Mouse (Mus musculus): ENCODE results near the gene Kcnmb2. TPM values are rescaled to one million over a fixed set of nuclear protein-coding genes. Genes with fewer than 3 reads are reported as not detected.

Kcnmb2 gene
- 5.2 and 5.9 TPM in 2 replicates for polyA plus RNA-seq (2016; fragmentation: Nextera tagmentation; extraction: Ambion mirVana)

GRCm38 (mm10) chr3:31902504-31903330 is at the start of gene Kcnmb2:
Gene Kcnmb2, plus strand, starts transcription at chr3:31902507.
- Histone ChIP-seq H3K4me3 (peak within 1 kb of the TSS; percentile 50), H3K4me1 (peaks cover 19% of the 10 kb centered on the region), H3K9me3 (no peaks in the 10 kb centered on the region), H3K27ac (replicated peaks) (peak within 1 kb of the TSS; percentile 30; the same call in 1 of the 2 replicates), H3K27me3 (replicated peaks; ENCODE audit: low read depth, poor library complexity, severe bottlenecking) (peaks cover 39% of the 10 kb centered on the region), H3K36me3 (replicated peaks) (no peaks in the 10 kb centered on the region)
- 3% methylated on average over 22 of the region's 22 CpGs for WGBS
- peak; percentile 24 for DNase-seq (ENCODE audit: low spot score)

GRCm38 (mm10) chr3:31863522-31863921 is 38.8 kb upstream of the Kcnmb2 start:
- H3K4me1 ChIP-seq, result no peaks in the 10 kb centered on the region
- WGBS, result 75% methylated on average over 5 of the region's 5 CpGs
- no peaks in the 10 kb centered on the region for H3K27me3 ChIP-seq (replicated peaks; ENCODE audit: low read depth, poor library complexity, severe bottlenecking)
- no peak for DNase-seq (ENCODE audit: low spot score)
- H3K27ac ChIP-seq (replicated peaks), result no peak overlapping the region
- H3K4me3 ChIP-seq, result no peak overlapping the region
- no peaks in the 10 kb centered on the region for H3K36me3 ChIP-seq (replicated peaks)
- H3K9me3 ChIP-seq, result no peaks in the 10 kb centered on the region

- Histone ChIP-seq H3K9me3 (no peaks in the 10 kb centered on the region), H3K36me3 (replicated peaks) (no peaks in the 10 kb centered on the region), H3K4me3 (no peak overlapping the region), H3K27ac (replicated peaks) (no peak overlapping the region), H3K27me3 (replicated peaks; ENCODE audit: low read depth, poor library complexity, severe bottlenecking) (no peaks in the 10 kb centered on the region), H3K4me1 (no peaks in the 10 kb centered on the region)
- no peak for DNase-seq (ENCODE audit: low spot score)
- 88% methylated on average over 3 of the region's 3 CpGs for WGBS
These were observed 38.2 kb upstream of the Kcnmb2 start for GRCm38 (mm10) chr3:31864070-31864469.

GRCm38 (mm10) chr3:31871461-31871860 is 30.8 kb upstream of the Kcnmb2 start:
- 86% methylated on average over 3 of the region's 3 CpGs for WGBS
- Histone ChIP-seq H3K9me3 (no peaks in the 10 kb centered on the region), H3K4me1 (no peaks in the 10 kb centered on the region), H3K27me3 (replicated peaks; ENCODE audit: low read depth, poor library complexity, severe bottlenecking) (no peaks in the 10 kb centered on the region), H3K36me3 (replicated peaks) (no peaks in the 10 kb centered on the region), H3K4me3 (no peak overlapping the region), H3K27ac (replicated peaks) (no peak overlapping the region)
- DNase-seq (ENCODE audit: low spot score), result no peak

- no peaks in the 10 kb centered on the region for H3K4me1 ChIP-seq
- WGBS, result 73% methylated on average over 12 of the region's 12 CpGs
- no peaks in the 10 kb centered on the region for H3K9me3 ChIP-seq
- no peak overlapping the region for H3K4me3 ChIP-seq
- H3K27ac ChIP-seq (replicated peaks), result no peak overlapping the region
- H3K36me3 ChIP-seq (replicated peaks), result no peaks in the 10 kb centered on the region
- H3K27me3 ChIP-seq (replicated peaks; ENCODE audit: low read depth, poor library complexity, severe bottlenecking), result no peaks in the 10 kb centered on the region
- no peak for DNase-seq (ENCODE audit: low spot score)
These were observed 19.6 kb upstream of the Kcnmb2 start for GRCm38 (mm10) chr3:31882621-31883131.

- DNase-seq (ENCODE audit: low spot score), result no peak
- Histone ChIP-seq H3K4me3 (no peak overlapping the region), H3K27ac (replicated peaks) (no peak overlapping the region), H3K27me3 (replicated peaks; ENCODE audit: low read depth, poor library complexity, severe bottlenecking) (no peaks in the 10 kb centered on the region), H3K9me3 (no peaks in the 10 kb centered on the region), H3K36me3 (replicated peaks) (no peaks in the 10 kb centered on the region), H3K4me1 (no peaks in the 10 kb centered on the region)
- 50% methylated on average over 2 of the region's 2 CpGs for WGBS
These were observed 9.7 kb upstream of the Kcnmb2 start for GRCm38 (mm10) chr3:31892653-31893052.

- DNase-seq (ENCODE audit: low spot score), result peak; percentile 22
These were observed 1.2 kb downstream of the Kcnmb2 start for GRCm38 (mm10) chr3:31903506-31903905.

GRCm38 (mm10) chr3:31904156-31904555 is 1.8 kb downstream of the Kcnmb2 start:
- peaks cover 19% of the 10 kb centered on the region for H3K4me1 ChIP-seq
- H3K9me3 ChIP-seq, result no peaks in the 10 kb centered on the region
- H3K36me3 ChIP-seq (replicated peaks), result no peaks in the 10 kb centered on the region
- H3K4me3 ChIP-seq, result no peak overlapping the region
- no peak for DNase-seq (ENCODE audit: low spot score)
- no peak overlapping the region for H3K27ac ChIP-seq (replicated peaks)
- 60% methylated on average over 5 of the region's 5 CpGs for WGBS
- H3K27me3 ChIP-seq (replicated peaks; ENCODE audit: low read depth, poor library complexity, severe bottlenecking), result peaks cover 39% of the 10 kb centered on the region

More at GRCm38 (mm10) chr3:31903506-31903905, 1.2 kb downstream of the Kcnmb2 start:
- peaks cover 19% of the 10 kb centered on the region for H3K4me1 ChIP-seq
- H3K27me3 ChIP-seq (replicated peaks; ENCODE audit: low read depth, poor library complexity, severe bottlenecking), result peaks cover 39% of the 10 kb centered on the region
- no peak overlapping the region for H3K27ac ChIP-seq (replicated peaks)
- H3K36me3 ChIP-seq (replicated peaks), result no peaks in the 10 kb centered on the region
- peak overlapping the region; percentile 50 for H3K4me3 ChIP-seq
- 2% methylated on average over 9 of the region's 9 CpGs for WGBS
- no peaks in the 10 kb centered on the region for H3K9me3 ChIP-seq

GRCm38 (mm10) chr3:31911168-31911567 is 8.9 kb downstream of the Kcnmb2 start:
- Histone ChIP-seq H3K36me3 (replicated peaks) (no peaks in the 10 kb centered on the region), H3K27ac (replicated peaks) (no peak overlapping the region), H3K9me3 (no peaks in the 10 kb centered on the region), H3K27me3 (replicated peaks; ENCODE audit: low read depth, poor library complexity, severe bottlenecking) (no peaks in the 10 kb centered on the region), H3K4me1 (0 out of 2 replicates have a peak, but pooled peaks cover 3% of the 10 kb centered on the region), H3K4me3 (no peak overlapping the region)
- 81% methylated on average over 5 of the region's 5 CpGs for whole genome bisulfite sequencing
- no peak for DNase-seq (ENCODE audit: low spot score)

GRCm38 (mm10) chr3:31911690-31912089 is 9.4 kb downstream of the Kcnmb2 start:
- no peaks in the 10 kb centered on the region for H3K9me3 ChIP-seq
- DNase-seq (ENCODE audit: low spot score), result no peak
- H3K36me3 ChIP-seq (replicated peaks), result no peaks in the 10 kb centered on the region
- 63% methylated on average over 3 of the region's 3 CpGs for WGBS
- H3K4me3 ChIP-seq, result no peak overlapping the region
- H3K4me1 ChIP-seq, result 0 out of 2 replicates have a peak, but pooled peaks cover 3% of the 10 kb centered on the region
- no peak overlapping the region for H3K27ac ChIP-seq (replicated peaks)
- no peaks in the 10 kb centered on the region for H3K27me3 ChIP-seq (replicated peaks; ENCODE audit: low read depth, poor library complexity, severe bottlenecking)

- H3K4me1 ChIP-seq, result no peaks in the 10 kb centered on the region
- no peak for DNase-seq (ENCODE audit: low spot score)
- WGBS, result 94% methylated on average over 1 of the region's 1 CpGs
These were observed 26.2 kb downstream of the Kcnmb2 start for GRCm38 (mm10) chr3:31928544-31928943.

GRCm38 (mm10) chr3:31934704-31935103 is 32.4 kb downstream of the Kcnmb2 start:
- Histone ChIP-seq H3K4me3 (no peak overlapping the region), H3K27ac (replicated peaks) (no peak overlapping the region), H3K4me1 (no peaks in the 10 kb centered on the region), H3K27me3 (replicated peaks; ENCODE audit: low read depth, poor library complexity, severe bottlenecking) (no peaks in the 10 kb centered on the region), H3K9me3 (no peaks in the 10 kb centered on the region), H3K36me3 (replicated peaks) (no peaks in the 10 kb centered on the region)
- DNase-seq (ENCODE audit: low spot score), result no peak
- 82% methylated on average over 1 of the region's 1 CpGs for WGBS

More at GRCm38 (mm10) chr3:31928544-31928943, 26.2 kb downstream of the Kcnmb2 start:
- Histone ChIP-seq H3K27me3 (replicated peaks; ENCODE audit: low read depth, poor library complexity, severe bottlenecking) (no peaks in the 10 kb centered on the region), H3K9me3 (no peaks in the 10 kb centered on the region), H3K27ac (replicated peaks) (no peak overlapping the region), H3K4me3 (no peak overlapping the region), H3K36me3 (replicated peaks) (no peaks in the 10 kb centered on the region)

GRCm38 (mm10) chr3:31941478-31941877 is 39.2 kb downstream of the Kcnmb2 start:
- H3K27me3 ChIP-seq (replicated peaks; ENCODE audit: low read depth, poor library complexity, severe bottlenecking), result no peaks in the 10 kb centered on the region
- peak; percentile 65 for DNase-seq (ENCODE audit: low spot score)
- no peak overlapping the region for H3K4me3 ChIP-seq
- 27% methylated on average over 6 of the region's 6 CpGs for WGBS
- no peaks in the 10 kb centered on the region for H3K4me1 ChIP-seq
- H3K9me3 ChIP-seq, result no peaks in the 10 kb centered on the region
- no peak overlapping the region for H3K27ac ChIP-seq (replicated peaks)
- no peaks in the 10 kb centered on the region for H3K36me3 ChIP-seq (replicated peaks)
